Mouse (Mus musculus): ENCODE data around the gene Spaca6.
"Not testable (repeated sequence)": the region's sequence is repeated elsewhere in the genome, so short reads cannot be mapped to it uniquely, and the experiment has no call there.

GRCm38 (mm10) chr17:17844606-17845005 is 17.6 kb downstream of the Spaca6 start:
- TF ChIP-seq POLR2A, EP300 (IDR thresholded peaks at IDR 0.05; ENCODE audit: insufficient read depth, low read depth, low read length): not testable (repeated sequence)

Data from heart, adult 2 months (tissue).